ENCODE assay signal across 23 mouse cellular contexts in genomic region chr8:9453742-9454141, GRCm38 (mm10).
"Had no signal": no experiment of that assay in that cellular context is flagged by ENCODE, and none has a peak within 500 bp of the region (broad histone marks: within the 10 kb centered on the region; RNA-seq: fewer than 3 reads in every experiment).

No protein-coding gene starts in this region.

- H3K27ac ChIP-seq: heart, adult 2 months; heart, embryonic 13.5 days; heart, embryonic 15.5 days; hindbrain, embryonic 13.5 days; hindbrain, embryonic 15.5 days; hindbrain, postnatal 0 days; kidney, embryonic 15.5 days; kidney, postnatal 0 days; limb, embryonic 13.5 days; limb, embryonic 15.5 days; liver, embryonic 12.5 days had no signal

- DNase-seq: forebrain, postnatal 0 days; gastrocnemius, postnatal 14 days; gastrocnemius, postnatal 36 days; heart, adult 11 months; heart, adult 2 months; heart, postnatal 14 days; heart, postnatal 36 days; kidney, adult 11 months; kidney, adult 2 months; kidney, adult 9 months; kidney, postnatal 14 days; kidney, postnatal 36 days; left cerebral cortex, postnatal 4 days had no signal

- H3K4me3 ChIP-seq: heart, adult 2 months; heart, embryonic 13.5 days; heart, embryonic 15.5 days; hindbrain, embryonic 13.5 days; hindbrain, embryonic 15.5 days; kidney, embryonic 15.5 days; limb, embryonic 13.5 days; limb, embryonic 15.5 days; liver, embryonic 12.5 days had no signal
